Mouse (Mus musculus): ENCODE measurements around the gene Slc25a51. TPM values are rescaled to one million over a fixed set of nuclear protein-coding genes. Genes with fewer than 3 reads are reported as not detected.
A peak's percentile ranks its signal among the peaks of the same experiment; 100 is the strongest.

The Slc25a51 gene
- polyA plus RNA-seq, 1 experiment from 2014 or later: 54.2 TPM

- H3K27me3 ChIP-seq (replicated peaks): no peaks in the 10 kb centered on the region
- no peak overlapping the region for H3K9ac ChIP-seq
- no peak overlapping the region for H3K4me3 ChIP-seq (replicated peaks)
- H3K4me1 ChIP-seq (replicated peaks): peaks cover 25% of the 10 kb centered on the region
- H3K9me3 ChIP-seq: no peaks in the 10 kb centered on the region
- 70% methylated on average over 10 of the region's 10 CpGs for WGBS
- no peak overlapping the region for H3K4me2 ChIP-seq (replicated peaks)
- no peak for ATAC-seq
- no peaks in the 10 kb centered on the region for H3K36me3 ChIP-seq
- H3K27ac ChIP-seq: 0 out of 2 replicates have a peak overlapping the region, but pooled peaks have one; percentile 19
These were observed 14.1 kb upstream of the Slc25a51 start for GRCm38 (mm10) chr4:45422640-45423039.

GRCm38 (mm10) chr4:45421519-45422260 lies 13.1 kb upstream of the Slc25a51 start:
- peaks cover 25% of the 10 kb centered on the region for H3K4me1 ChIP-seq (replicated peaks)
- no peak for ATAC-seq
- no peaks in the 10 kb centered on the region for H3K36me3 ChIP-seq
- no peak overlapping the region for H3K4me3 ChIP-seq (replicated peaks)
- H3K27ac ChIP-seq: no peak overlapping the region
- 85% methylated on average over 11 of the region's 11 CpGs for WGBS
- H3K9ac ChIP-seq: no peak overlapping the region
- H3K4me2 ChIP-seq (replicated peaks): no peak overlapping the region
- H3K27me3 ChIP-seq (replicated peaks): no peaks in the 10 kb centered on the region
- H3K9me3 ChIP-seq: no peaks in the 10 kb centered on the region

GRCm38 (mm10) chr4:45420733-45421132 lies 12.2 kb upstream of the Slc25a51 start:
- Histone ChIP-seq H3K27me3 (replicated peaks) (no peaks in the 10 kb centered on the region), H3K9me3 (no peaks in the 10 kb centered on the region), H3K36me3 (no peaks in the 10 kb centered on the region), H3K4me2 (replicated peaks) (no peak overlapping the region), H3K4me3 (replicated peaks) (no peak overlapping the region), H3K27ac (no peak overlapping the region), H3K4me1 (replicated peaks) (peaks cover 25% of the 10 kb centered on the region), H3K9ac (no peak overlapping the region)
- no peak for ATAC-seq
- 73% methylated on average over 3 of the region's 3 CpGs for WGBS

- H3K4me3 ChIP-seq (replicated peaks): no peak overlapping the region
- WGBS: 83% methylated on average over 4 of the region's 4 CpGs
- H3K9ac ChIP-seq: no peak overlapping the region
- no peaks in the 10 kb centered on the region for H3K9me3 ChIP-seq
- H3K4me1 ChIP-seq (replicated peaks): peaks cover 18% of the 10 kb centered on the region
- H3K36me3 ChIP-seq: no peaks in the 10 kb centered on the region
- no peak overlapping the region for H3K27ac ChIP-seq
- no peaks in the 10 kb centered on the region for H3K27me3 ChIP-seq (replicated peaks)
- ATAC-seq: no peak
- no peak overlapping the region for H3K4me2 ChIP-seq (replicated peaks)
These were observed 10.5 kb upstream of the Slc25a51 start for GRCm38 (mm10) chr4:45419051-45419450.

- Histone ChIP-seq H3K4me1 (replicated peaks) (peaks cover 11% of the 10 kb centered on the region; the same call in 1 of the 2 replicates), H3K36me3 (no peaks in the 10 kb centered on the region), H3K27me3 (replicated peaks) (no peaks in the 10 kb centered on the region), H3K9ac (no peak overlapping the region), H3K4me2 (replicated peaks) (peak overlapping the region; percentile 34), H3K27ac (no peak overlapping the region), H3K4me3 (replicated peaks) (no peak overlapping the region), H3K9me3 (no peaks in the 10 kb centered on the region)
- WGBS: 23% methylated on average over 11 of the region's 11 CpGs
- ATAC-seq: 0 out of 2 replicates have a peak, but pooled peaks have one; percentile 31
These were observed 9.8 kb upstream of the Slc25a51 start for GRCm38 (mm10) chr4:45418229-45418950.

- H3K27me3 ChIP-seq (replicated peaks): no peaks in the 10 kb centered on the region
- 73% methylated on average over 7 of the region's 7 CpGs for WGBS
- H3K9me3 ChIP-seq: no peaks in the 10 kb centered on the region
- H3K4me1 ChIP-seq (replicated peaks): peaks cover 9% of the 10 kb centered on the region; the same call in 1 of the 2 replicates
- H3K36me3 ChIP-seq: no peaks in the 10 kb centered on the region
- ATAC-seq: no peak
- no peak overlapping the region for H3K27ac ChIP-seq
- H3K4me3 ChIP-seq (replicated peaks): no peak overlapping the region
- H3K9ac ChIP-seq: no peak overlapping the region
- no peak overlapping the region for H3K4me2 ChIP-seq (replicated peaks)
These were observed 7.7 kb upstream of the Slc25a51 start for GRCm38 (mm10) chr4:45416314-45416713.

GRCm38 (mm10) chr4:45413674-45414338 lies 5.2 kb upstream of the Slc25a51 start:
- H3K4me2 ChIP-seq (replicated peaks): no peak overlapping the region
- no peaks in the 10 kb centered on the region for H3K27me3 ChIP-seq (replicated peaks)
- no peak overlapping the region for H3K27ac ChIP-seq
- no peak for ATAC-seq
- no peaks in the 10 kb centered on the region for H3K9me3 ChIP-seq
- H3K36me3 ChIP-seq: no peaks in the 10 kb centered on the region
- 69% methylated on average over 9 of the region's 9 CpGs for WGBS
- H3K4me3 ChIP-seq (replicated peaks): no peak overlapping the region
- no peak overlapping the region for H3K9ac ChIP-seq
- H3K4me1 ChIP-seq (replicated peaks): peaks cover 11% of the 10 kb centered on the region; the same call in 1 of the 2 replicates

GRCm38 (mm10) chr4:45412433-45413192 lies 4.0 kb upstream of the Slc25a51 start:
- H3K9ac ChIP-seq: no peak overlapping the region
- H3K27me3 ChIP-seq (replicated peaks): no peaks in the 10 kb centered on the region
- no peak for ATAC-seq
- no peak overlapping the region for H3K4me2 ChIP-seq (replicated peaks)
- no peaks in the 10 kb centered on the region for H3K36me3 ChIP-seq
- no peaks in the 10 kb centered on the region for H3K9me3 ChIP-seq
- no peak overlapping the region for H3K4me3 ChIP-seq (replicated peaks)
- 62% methylated on average over 16 of the region's 16 CpGs for WGBS
- H3K4me1 ChIP-seq (replicated peaks): peaks cover 5% of the 10 kb centered on the region; the same call in 1 of the 2 replicates
- no peak overlapping the region for H3K27ac ChIP-seq

GRCm38 (mm10) chr4:45411181-45411790 lies 2.7 kb upstream of the Slc25a51 start:
- H3K27me3 ChIP-seq (replicated peaks): no peaks in the 10 kb centered on the region
- ATAC-seq: no peak
- H3K4me3 ChIP-seq (replicated peaks): no peak overlapping the region
- H3K9me3 ChIP-seq: no peaks in the 10 kb centered on the region
- no peak overlapping the region for H3K27ac ChIP-seq
- H3K4me2 ChIP-seq (replicated peaks): no peak overlapping the region
- H3K4me1 ChIP-seq (replicated peaks): peaks cover 14% of the 10 kb centered on the region; the same call in 1 of the 2 replicates
- WGBS: 92% methylated on average over 8 of the region's 8 CpGs
- no peaks in the 10 kb centered on the region for H3K36me3 ChIP-seq
- no peak overlapping the region for H3K9ac ChIP-seq

- no peaks in the 10 kb centered on the region for H3K36me3 ChIP-seq
- WGBS: 1% methylated on average over 10 of the region's 10 CpGs
- H3K9ac ChIP-seq: peak overlapping the region; percentile 94
- H3K4me1 ChIP-seq (replicated peaks): peaks cover 24% of the 10 kb centered on the region; the same call in 1 of the 2 replicates
- H3K27me3 ChIP-seq (replicated peaks): no peaks in the 10 kb centered on the region
- peak overlapping the region; percentile 92 for H3K27ac ChIP-seq
- ATAC-seq: peak; percentile 68
- no peaks in the 10 kb centered on the region for H3K9me3 ChIP-seq
- H3K4me3 ChIP-seq (replicated peaks): peak overlapping the region; percentile 89
- peak overlapping the region; percentile 89 for H3K4me2 ChIP-seq (replicated peaks)
These were observed 704 bp upstream of the Slc25a51 start for GRCm38 (mm10) chr4:45409270-45409669.

GRCm38 (mm10) chr4:45407703-45408334 lies 747 bp downstream of the Slc25a51 start:
- peak; percentile 6 for ATAC-seq
- 2% methylated on average over 19 of the region's 19 CpGs for WGBS

More at GRCm38 (mm10) chr4:45407703-45408334, 747 bp downstream of the Slc25a51 start:
- Histone ChIP-seq H3K4me1 (replicated peaks) (peaks cover 24% of the 10 kb centered on the region; the same call in 1 of the 2 replicates), H3K27me3 (replicated peaks) (no peaks in the 10 kb centered on the region), H3K4me2 (replicated peaks) (peak overlapping the region; percentile 89), H3K27ac (peak overlapping the region; percentile 92), H3K4me3 (replicated peaks) (peak overlapping the region; percentile 89), H3K9ac (peak overlapping the region; percentile 94), H3K9me3 (no peaks in the 10 kb centered on the region), H3K36me3 (peaks cover 5% of the 10 kb centered on the region; the same call in 1 of the 2 replicates)
